Mouse (Mus musculus) limb, embryonic 13.5 days (tissue): Measurements from ENCODE around the gene Notch3. TPM values are rescaled to one million over a fixed set of nuclear protein-coding genes. Genes with fewer than 3 reads are reported as not detected.

Experiments
- ATAC-seq: fragments of 200-750 bp; cut with Nextera tagmentation; 2 replicates; pipeline ENCODE4 v1.8.0; 2017; ENCODE audit warnings: low read depth, moderate number of reproducible peaks, moderate TSS enrichment; ENCODE audit not compliant: low FRiP score
- H3K27ac ChIP-seq: fragments of 300-500 bp; sonication (generic); 2 replicates; pipeline ENCODE4 v1.5.1; 2015; ENCODE audit warnings: inconsistent platforms, mild to moderate bottlenecking, moderate library complexity
- H3K27me3 ChIP-seq: fragments of 300-500 bp; sonication (generic); 2 replicates; pipeline ENCODE4 v1.6.1; 2015; ENCODE audit warnings: mild to moderate bottlenecking, inconsistent platforms
- H3K36me3 ChIP-seq: fragments of 300-500 bp; sonication (generic); 2 replicates; pipeline ENCODE4 v1.6.1; 2015; ENCODE audit warnings: inconsistent platforms, mild to moderate bottlenecking, moderate library complexity
- H3K4me1 ChIP-seq: fragments of 300-500 bp; sonication (generic); 2 replicates; pipeline ENCODE4 v1.6.1; 2015; ENCODE audit warnings: inconsistent platforms
- H3K4me2 ChIP-seq: fragments of 300-500 bp; sonication (generic); replicated peaks from 2 replicates; pipeline ENCODE4 v1.6.1; 2015; ENCODE audit warnings: inconsistent platforms, mild to moderate bottlenecking, moderate library complexity
- H3K4me3 ChIP-seq: fragments of 300-500 bp; sonication (generic); 2 replicates; pipeline ENCODE4 v1.5.1; 2015; ENCODE audit warnings: moderate library complexity, mild to moderate bottlenecking, inconsistent platforms
- H3K9ac ChIP-seq: fragments of 300-500 bp; sonication (generic); 2 replicates; pipeline ENCODE4 v1.6.1; 2015; ENCODE audit warnings: mild to moderate bottlenecking, inconsistent platforms
- H3K9me3 ChIP-seq: fragments of 300-500 bp; sonication (generic); 2 replicates; pipeline ENCODE4 v1.6.1; 2016; ENCODE audit warnings: inconsistent platforms
- WGBS: fragments of 180-500 bp; shearing (Covaris S2); methylation state at CpG from one replicate; pipeline ENCODE4 v1.1.7; 2015; 5-methylcytosine and 5-hydroxymethylcytosine counted together
- polyA plus RNA-seq: library from polyadenylated mRNA; unstranded; fragments of >200 nt; fragmentation: Nextera tagmentation; extraction: Ambion mirVana; gene quantifications from 2 replicates; pipeline ENCODE4 v1.2.1, GENCODE M21; 2015

Gene Notch3
- polyA plus RNA-seq, 1 experiment from 2014 or later = 16.9 TPM

GRCm38 (mm10) chr17:32073359-32073758, 93.3 kb downstream of the Notch3 start:
- H3K4me1 ChIP-seq = no peaks in the 10 kb centered on the region
- ATAC-seq = peak; percentile 46
- WGBS = 0% methylated on average over 2 of the region's 2 CpGs
- no peaks in the 10 kb centered on the region for H3K27me3 ChIP-seq
- H3K27ac ChIP-seq = no peak overlapping the region
- H3K9ac ChIP-seq = no peak overlapping the region
- no peaks in the 10 kb centered on the region for H3K36me3 ChIP-seq
- H3K9me3 ChIP-seq = peaks cover 6% of the 10 kb centered on the region
- no peak overlapping the region for H3K4me2 ChIP-seq
- H3K4me3 ChIP-seq = no peak overlapping the region

Other genes with a start within 250 kb of the Notch3 start
- gene Rrp1b, start 130.8 kb downstream of the Notch3 start, polyA plus RNA-seq = 87.2 and 89.8 TPM in 2 replicates
- 0.64 and 0.73 TPM in 2 replicates for gene Hsf2bp, start 130.5 kb downstream of the Notch3 start, polyA plus RNA-seq
- gene Ephx3, start 22.7 kb upstream of the Notch3 start, polyA plus RNA-seq = 0.26 and 0.29 TPM in 2 replicates
- gene Brd4, start 117.9 kb upstream of the Notch3 start, polyA plus RNA-seq = 99.1 and 109 TPM in 2 replicates
- 110 and 123 TPM in 2 replicates for gene Akap8, start 154.4 kb upstream of the Notch3 start, polyA plus RNA-seq
- gene Akap8l, start 183.8 kb upstream of the Notch3 start, polyA plus RNA-seq = 106 and 116 TPM in 2 replicates
- gene Wiz, start 222.6 kb upstream of the Notch3 start, polyA plus RNA-seq = 23.4 and 25.2 TPM in 2 replicates
- 0.85 and 1.1 TPM in 2 replicates for gene Rasal3, start 236.7 kb upstream of the Notch3 start, polyA plus RNA-seq